Mouse (Mus musculus): ENCODE results near the gene Plekhf1.

Gene Plekhf1

GRCm38 (mm10) chr7:38188281-38189075 is 39.3 kb downstream of the Plekhf1 start:
- DNase-seq (ENCODE audit: low spot score): no peak

DNA sequence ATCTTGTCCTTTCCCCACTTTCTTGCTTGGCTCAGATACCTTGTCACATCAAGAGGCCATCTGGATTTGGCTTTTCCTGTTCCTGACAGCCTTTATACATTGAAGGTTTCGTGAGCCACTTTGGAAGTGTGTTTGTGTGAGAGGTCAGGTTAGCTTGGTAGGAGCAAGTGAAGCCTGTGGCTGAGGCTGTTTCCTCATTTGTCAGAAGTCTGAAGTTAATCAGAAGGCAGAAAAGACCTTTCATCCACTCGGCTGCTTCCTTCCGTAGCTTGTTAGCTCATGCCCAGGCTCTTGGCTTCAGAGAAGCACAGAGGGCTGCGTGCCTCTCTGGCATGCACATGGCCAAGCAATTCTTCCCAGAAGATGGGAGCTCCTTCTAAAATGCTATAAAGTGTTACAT is 40.0 kb downstream of the Plekhf1 start:
- DNase-seq (ENCODE audit: low spot score): peak; percentile 46

GRCm38 (mm10) chr7:38186861-38187260 is 41.0 kb downstream of the Plekhf1 start:
- no peak for DNase-seq (ENCODE audit: low spot score)

DNA sequence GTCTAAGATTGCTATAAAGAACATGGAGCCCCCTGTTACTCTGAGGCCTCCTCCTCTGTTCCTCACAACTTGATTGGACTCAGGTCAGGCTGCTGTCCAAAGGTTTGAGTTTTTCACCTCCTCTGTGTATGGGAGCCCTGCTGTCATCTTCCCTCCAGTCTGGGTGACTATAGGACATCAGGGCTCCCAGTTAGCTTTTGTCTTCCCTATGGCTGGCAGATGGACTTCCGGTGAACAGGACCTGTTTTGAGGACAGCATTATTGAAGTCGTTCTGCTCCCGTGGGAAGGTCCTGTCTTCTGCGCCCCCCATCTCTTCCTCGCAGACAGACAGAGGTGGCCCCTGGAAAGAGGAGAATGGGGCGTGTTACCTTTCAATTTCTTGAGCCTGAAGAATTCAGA is 43.0 kb downstream of the Plekhf1 start:
- no peak for DNase-seq (ENCODE audit: low spot score)

GRCm38 (mm10) chr7:38184418-38184745 is 43.4 kb downstream of the Plekhf1 start:
- DNase-seq (ENCODE audit: low spot score): no peak

- DNase-seq (ENCODE audit: low spot score): peak; percentile 85
These were observed 44.0 kb downstream of the Plekhf1 start for GRCm38 (mm10) chr7:38183709-38184417.

DNA sequence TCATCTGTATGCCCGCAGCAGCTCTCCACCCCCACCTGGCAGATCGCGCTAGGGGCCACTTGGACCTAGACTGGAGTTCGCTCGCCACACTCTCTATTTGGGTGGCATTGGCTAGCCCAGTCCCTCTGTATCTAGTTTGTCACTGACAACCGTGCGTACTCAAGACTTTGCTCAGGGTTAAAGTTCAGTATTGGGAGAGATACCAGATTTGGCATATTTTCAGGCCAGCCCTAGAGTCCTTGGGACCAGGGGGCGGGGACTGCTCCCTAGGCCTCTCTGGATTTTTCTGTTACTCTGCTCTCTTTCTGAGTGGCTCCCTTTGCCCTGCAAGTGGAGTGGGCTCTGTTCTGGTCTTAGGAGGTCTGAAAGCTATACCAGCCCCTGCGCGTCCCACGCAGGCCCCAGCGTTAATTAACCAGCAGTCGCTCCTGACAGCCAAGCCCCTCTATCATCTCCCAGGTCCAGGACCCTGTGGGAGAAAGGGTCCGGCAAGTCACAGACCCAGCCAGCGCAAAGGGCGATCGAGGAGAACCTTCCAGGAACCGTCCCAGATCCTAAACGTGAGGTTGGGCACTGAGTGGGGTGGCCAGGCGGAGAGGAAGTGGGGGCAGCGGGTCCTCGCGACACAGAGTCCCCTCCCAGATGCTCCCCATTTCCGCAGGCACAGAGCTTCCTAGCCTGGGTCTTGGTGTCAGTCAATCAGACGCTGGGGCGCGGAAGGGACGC is 44.7 kb downstream of the Plekhf1 start, which contains the start of gene 1600014C10Rik:
Gene 1600014C10Rik (plus strand): TSS at position 256 of the 726 bp plus-strand sequence.
- DNase-seq (ENCODE audit: low spot score): no peak

DNA sequence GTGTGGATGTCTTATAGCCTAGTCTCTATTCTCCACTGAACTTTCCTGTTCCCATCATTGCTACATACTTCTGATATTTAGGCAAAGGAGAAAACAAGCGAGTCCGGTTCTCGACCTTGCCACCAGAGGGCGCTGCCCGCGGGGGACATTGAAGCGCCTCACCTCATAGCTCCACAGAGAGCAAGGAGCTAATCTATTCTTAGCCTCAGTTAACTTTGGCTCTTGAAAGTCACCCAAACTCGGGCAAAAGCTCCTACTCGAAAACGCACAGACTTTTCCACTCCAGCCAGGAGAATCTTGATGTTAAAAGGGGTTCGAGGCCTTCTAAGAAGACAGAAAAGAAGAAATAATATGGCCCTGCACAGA is 45.2 kb downstream of the Plekhf1 start:
- DNase-seq (ENCODE audit: low spot score): peak; percentile 87

- no peak for DNase-seq (ENCODE audit: low spot score)
These were observed 46.5 kb downstream of the Plekhf1 start for GRCm38 (mm10) chr7:38181366-38181765.

- no peak for DNase-seq (ENCODE audit: low spot score)
These were observed 47.9 kb downstream of the Plekhf1 start for GRCm38 (mm10) chr7:38179896-38180295.

DNA sequence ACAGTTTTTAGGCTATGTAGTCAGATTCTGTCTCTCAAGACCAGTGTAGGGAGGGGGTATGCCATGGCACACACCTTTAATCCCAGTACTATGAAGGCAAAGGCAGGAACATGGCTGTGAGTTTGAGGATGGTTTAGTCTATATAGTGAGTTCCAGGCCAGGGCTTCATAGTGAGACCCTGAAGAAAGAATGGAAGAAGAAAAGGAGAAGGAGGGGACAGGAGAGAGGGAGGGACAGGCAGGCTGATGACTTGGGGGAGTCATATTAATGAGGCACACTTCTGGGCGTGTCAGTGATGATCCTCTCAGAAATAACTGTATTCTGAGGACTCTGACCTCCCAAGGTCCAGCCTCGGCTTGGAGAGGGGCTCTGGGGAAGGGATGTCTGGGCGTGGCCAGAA is 51.8 kb downstream of the Plekhf1 start:
- DNase-seq (ENCODE audit: low spot score): no peak

DNA sequence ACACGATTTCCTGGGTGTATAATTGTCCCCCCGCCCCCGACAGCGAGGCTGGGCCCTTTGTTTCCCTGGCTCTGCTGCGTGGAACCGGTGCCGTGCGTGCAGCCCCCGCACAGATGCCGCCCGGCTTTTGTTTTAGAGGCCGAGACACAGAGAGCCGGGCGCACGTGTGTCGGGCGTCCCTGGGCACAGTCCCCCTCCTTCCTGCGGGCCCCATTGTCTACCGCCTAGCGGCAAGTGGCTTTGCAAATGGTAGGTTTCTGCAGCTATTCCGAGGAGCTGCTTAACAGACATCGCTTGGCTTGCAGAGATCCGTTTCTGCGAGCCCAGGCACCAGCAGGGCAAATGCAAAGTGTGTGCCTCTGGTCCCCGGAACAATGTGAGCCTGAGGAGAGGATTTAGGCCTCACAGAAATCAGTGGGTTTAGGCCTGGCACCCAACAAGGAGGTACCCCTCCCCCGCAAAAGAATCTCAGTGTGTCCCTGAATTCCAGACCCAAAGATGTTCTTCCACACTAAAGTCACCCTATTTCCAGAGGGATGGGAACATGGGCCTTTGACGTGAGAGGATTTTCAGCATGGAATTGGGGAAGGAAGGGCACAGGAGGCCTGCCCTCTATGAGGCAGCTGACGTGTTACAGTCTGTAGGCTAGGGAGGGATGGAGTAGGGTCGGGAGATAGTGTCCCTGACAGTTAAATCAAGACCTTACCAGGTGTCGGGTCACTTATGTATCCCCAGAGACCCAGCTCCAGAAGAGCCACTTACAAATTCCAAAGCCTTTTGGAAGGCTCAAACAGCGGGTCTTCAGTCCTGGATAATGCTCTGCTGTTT is 53.3 kb downstream of the Plekhf1 start:
- DNase-seq (ENCODE audit: low spot score): no peak

DNA sequence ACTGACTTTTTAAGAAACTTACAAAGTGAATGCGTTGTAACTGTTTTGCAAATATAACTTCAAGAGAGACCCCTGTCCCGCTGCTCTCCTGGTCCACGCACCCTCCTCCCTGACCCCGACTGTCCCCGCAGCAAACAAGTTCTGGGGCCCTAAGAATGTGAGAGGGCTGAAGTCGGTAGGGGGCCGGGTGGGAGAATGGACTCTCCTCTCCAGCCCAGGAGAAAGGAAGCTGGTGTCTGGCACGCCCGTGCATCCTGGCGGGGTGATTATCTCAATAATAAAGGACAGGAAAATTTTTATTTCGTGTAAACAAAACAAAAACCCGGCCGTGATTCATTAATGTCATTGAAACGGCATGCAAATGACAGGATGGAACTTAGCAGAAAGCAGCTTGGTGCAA is 53.9 kb downstream of the Plekhf1 start:
- DNase-seq (ENCODE audit: low spot score): no peak

DNA sequence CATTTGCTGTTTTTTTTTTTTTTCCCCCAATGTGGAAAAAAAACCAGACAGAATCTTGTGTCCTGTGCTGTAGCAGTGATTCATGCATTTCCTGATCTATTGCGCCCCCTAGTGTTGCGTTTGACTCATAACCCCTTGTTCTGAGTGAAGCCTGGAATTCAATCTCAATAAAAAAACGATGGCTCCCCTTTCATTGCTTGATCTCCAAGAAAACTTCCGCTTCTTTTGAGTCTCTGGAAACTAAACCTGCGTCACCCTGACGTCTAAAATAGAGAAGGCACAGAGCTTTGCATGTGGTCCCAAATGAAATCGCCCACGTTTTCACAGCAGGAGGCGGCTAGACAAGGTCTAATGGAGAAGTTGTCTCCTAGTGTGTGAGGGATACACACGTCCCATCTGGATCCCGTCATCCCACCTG is 60.1 kb downstream of the Plekhf1 start:
- DNase-seq (ENCODE audit: low spot score): no peak

All from urinary bladder, postnatal 14 days (tissue).